Mouse (Mus musculus): ENCODE results near the gene Trmt1l. TPM values are rescaled to one million over a fixed set of nuclear protein-coding genes. Genes with fewer than 3 reads are reported as not detected.

Trmt1l gene
- polyA plus RNA-seq, 1 experiment from 2014 or later, result 50.7 TPM

DNA sequence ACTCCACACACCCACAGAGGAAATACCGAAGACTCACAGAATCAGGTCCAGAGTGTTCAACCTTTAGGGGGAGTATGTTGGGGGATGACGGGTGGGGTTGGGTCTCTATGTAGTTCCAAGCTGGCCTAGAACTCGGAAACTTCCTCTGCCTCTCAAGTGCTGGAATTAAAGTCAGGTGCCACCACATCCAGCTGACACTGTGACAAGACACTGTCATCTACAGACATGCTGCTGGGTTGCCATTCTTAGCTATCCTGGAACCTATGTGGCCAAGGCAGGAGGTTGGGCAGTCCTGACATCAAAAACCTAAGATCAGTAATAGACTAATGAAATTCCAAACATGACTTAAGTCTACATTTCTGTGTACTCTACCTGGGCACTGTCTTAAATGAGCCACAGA, 70.0 kb downstream of the Trmt1l start:
- no peak for DNase-seq (ENCODE audit: low spot score)
- H3K27me3 ChIP-seq (ENCODE audit: low read depth, poor library complexity, severe bottlenecking), result no peaks in the 10 kb centered on the region
- 87% methylated on average over 3 of the region's 3 CpGs for WGBS
- no peak overlapping the region for H3K4me3 ChIP-seq
- H3K36me3 ChIP-seq, result peaks cover 3% of the 10 kb centered on the region; the same call in 1 of the 2 replicates
- peaks cover 13% of the 10 kb centered on the region for H3K4me1 ChIP-seq
- no peak overlapping the region for H3K27ac ChIP-seq
- no peaks in the 10 kb centered on the region for H3K9me3 ChIP-seq (replicated peaks)

DNA sequence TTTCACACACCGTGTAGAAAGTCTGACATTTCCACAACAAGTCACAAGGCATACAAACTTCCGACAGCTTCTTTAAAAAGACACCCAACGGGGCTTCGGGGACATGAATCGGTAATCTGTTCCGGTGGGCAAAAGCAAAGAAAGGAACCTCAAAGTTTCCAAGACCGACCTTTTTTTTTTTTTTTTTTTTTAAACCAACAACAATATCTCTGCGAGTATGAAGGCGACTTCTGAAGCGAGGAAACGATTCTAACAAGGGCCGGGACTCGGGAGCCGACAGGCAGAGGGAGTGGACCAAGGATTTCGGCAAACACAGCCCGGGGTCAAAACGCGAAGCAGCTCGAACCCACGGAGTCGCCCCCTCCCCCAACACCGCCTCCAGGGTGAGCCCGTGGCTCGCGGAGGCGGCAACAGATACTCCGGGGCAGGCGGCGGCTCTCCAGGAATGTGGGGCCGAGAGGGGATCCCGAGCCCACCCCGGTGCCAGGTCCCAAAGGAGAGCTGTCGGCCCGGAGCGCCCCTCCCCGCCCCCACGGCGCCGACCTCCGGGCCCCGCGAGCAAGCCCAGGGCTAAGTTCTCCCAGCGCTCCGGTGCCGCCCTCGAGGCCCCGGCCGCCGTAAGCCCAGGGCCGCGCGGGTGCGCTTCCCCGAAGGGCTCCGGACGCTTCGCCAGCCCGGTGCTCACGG, 71.6 kb downstream of the Trmt1l start:
- H3K27ac ChIP-seq, result peak overlapping the region; percentile 99
- peak overlapping the region; percentile 98 for H3K4me3 ChIP-seq
- WGBS, result under 1% methylated on average over 58 of the region's 59 CpGs
- H3K27me3 ChIP-seq (ENCODE audit: low read depth, poor library complexity, severe bottlenecking), result no peaks in the 10 kb centered on the region
- DNase-seq (ENCODE audit: low spot score), result peak; percentile 80
- H3K36me3 ChIP-seq, result peaks cover 3% of the 10 kb centered on the region; the same call in 1 of the 2 replicates
- peaks cover 10% of the 10 kb centered on the region for H3K4me1 ChIP-seq
- no peaks in the 10 kb centered on the region for H3K9me3 ChIP-seq (replicated peaks)

DNA sequence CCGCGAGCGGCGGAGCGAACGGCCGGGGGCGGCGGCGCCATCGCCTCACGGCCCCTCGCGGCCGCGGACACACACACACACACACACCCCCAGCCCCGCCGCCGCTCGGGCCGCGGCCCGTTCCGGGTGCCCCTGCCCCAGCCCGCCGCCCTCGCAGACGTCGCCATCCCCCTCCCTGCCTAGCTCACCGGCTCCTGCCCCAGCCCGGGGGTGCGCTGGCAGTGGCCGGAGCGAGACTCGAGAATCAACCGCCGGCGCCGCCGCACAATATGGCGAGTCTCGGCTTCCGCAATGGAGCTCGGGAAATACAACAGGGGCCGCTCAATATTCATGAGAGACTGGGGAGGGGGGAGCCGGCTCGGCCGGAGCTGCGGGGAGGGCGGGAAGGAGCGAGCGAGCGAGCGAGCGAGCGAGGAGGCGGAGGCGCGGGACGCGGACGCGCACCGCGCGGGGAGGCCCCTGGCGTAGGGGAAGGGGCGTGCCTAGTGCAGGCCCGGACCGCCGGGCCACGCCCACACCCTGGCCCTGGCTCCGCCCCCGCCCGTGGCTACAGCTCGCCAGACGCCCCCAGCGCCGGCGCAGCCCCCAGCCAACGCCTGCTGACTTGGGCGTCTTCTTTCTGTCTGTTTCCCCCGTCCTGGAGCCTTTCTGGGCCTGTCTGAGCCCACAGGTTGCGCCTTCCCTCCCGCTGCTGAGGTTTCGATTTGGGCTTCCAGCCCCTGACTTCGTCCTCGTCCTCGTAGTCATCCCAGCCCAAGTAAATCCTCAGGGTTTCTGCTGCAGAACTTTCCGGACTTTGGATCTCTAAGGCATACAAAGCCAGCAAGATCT, 72.4 kb downstream of the Trmt1l start, which contains the start of gene Rnf2:
Gene Rnf2, minus strand, starts transcription at position 425 of the 831 bp plus-strand sequence.
- H3K27me3 ChIP-seq (ENCODE audit: low read depth, poor library complexity, severe bottlenecking), result no peaks in the 10 kb centered on the region
- H3K9me3 ChIP-seq (replicated peaks), result no peaks in the 10 kb centered on the region
- peak; percentile 95 for DNase-seq (ENCODE audit: low spot score)
- H3K36me3 ChIP-seq, result peaks cover 3% of the 10 kb centered on the region; the same call in 1 of the 2 replicates
- H3K4me3 ChIP-seq, result peak within 1 kb of the TSS; percentile 98
- H3K4me1 ChIP-seq, result peaks cover 10% of the 10 kb centered on the region
- peak within 1 kb of the TSS; percentile 99 for H3K27ac ChIP-seq
- under 1% methylated on average over 84 of the region's 90 CpGs for WGBS

Small RNAs within 50 kb of the gene (microRNA-seq; reads per million reads assigned to microRNA genes)
- not detected for gene Mir7682

Other genes with a start within 250 kb of the Trmt1l start
- gene Gm47985, start 246.0 kb upstream of the Trmt1l start, polyA plus RNA-seq (2016; fragmentation: Nextera tagmentation; extraction: Ambion mirVana), result 0.28 and 0.44 TPM in 2 replicates
- not detected in 2 replicates for gene Gm8947, start 236.2 kb upstream of the Trmt1l start, polyA plus RNA-seq (2016; fragmentation: Nextera tagmentation; extraction: Ambion mirVana)
- not detected in 2 replicates for gene Gm47995, start 230.1 kb upstream of the Trmt1l start, polyA plus RNA-seq (2016; fragmentation: Nextera tagmentation; extraction: Ambion mirVana)
- gene 3110040M04Rik, start 224.4 kb upstream of the Trmt1l start, polyA plus RNA-seq (2016; fragmentation: Nextera tagmentation; extraction: Ambion mirVana), result not detected in 2 replicates
- gene Gm47996, start 218.4 kb upstream of the Trmt1l start, polyA plus RNA-seq (2016; fragmentation: Nextera tagmentation; extraction: Ambion mirVana), result 0.50 TPM in 1 of 2 replicates, not detected in the other
- 343 and 366 TPM in 2 replicates for gene Ivns1abp, start 84.1 kb upstream of the Trmt1l start, polyA plus RNA-seq (2016; fragmentation: Nextera tagmentation; extraction: Ambion mirVana)
- gene Swt1, start 87 bp upstream of the Trmt1l start, polyA plus RNA-seq (2016; fragmentation: Nextera tagmentation; extraction: Ambion mirVana), result 18.3 and 19.1 TPM in 2 replicates
- 95.1 and 111 TPM in 2 replicates for gene Rnf2, start 72.4 kb downstream of the Trmt1l start, polyA plus RNA-seq (2016; fragmentation: Nextera tagmentation; extraction: Ambion mirVana)
- gene Fam129a, start 142.6 kb downstream of the Trmt1l start, polyA plus RNA-seq (2016; fragmentation: Nextera tagmentation; extraction: Ambion mirVana), result 0.90 and 1.3 TPM in 2 replicates